Mouse (Mus musculus): Measurements from ENCODE around the gene Fgfrl1.

DNA sequence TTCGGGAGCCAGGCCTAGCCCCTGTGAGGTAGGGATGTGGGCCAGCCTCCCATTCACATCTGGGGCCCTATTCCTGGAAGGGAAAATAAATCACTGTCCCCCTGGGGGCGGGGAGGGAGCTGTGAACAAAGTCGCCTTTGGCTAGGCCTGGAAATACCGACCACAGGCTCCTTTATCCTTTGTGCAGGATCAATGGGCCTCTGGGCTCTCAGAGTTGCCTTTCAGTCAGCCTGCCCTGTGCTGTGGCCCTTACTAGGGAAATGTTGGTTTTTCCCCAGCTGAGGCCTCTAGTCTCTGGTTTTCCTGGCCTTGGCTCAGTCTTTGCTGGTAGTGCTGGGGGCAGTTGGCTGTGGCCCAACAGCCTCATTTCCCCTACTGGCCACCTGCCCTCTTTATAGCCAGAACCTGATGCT lies 5.2 kb downstream of the Fgfrl1 start:
- no peak for TF ChIP-seq CTCF (IDR thresholded peaks at IDR 0.05; ENCODE audit: extremely low read depth, insufficient read depth, insufficient read length, insufficient replicate concordance)
- no peak for TF ChIP-seq POLR2A (IDR thresholded peaks at IDR 0.05; ENCODE audit: low read depth, low read length)
